Mouse (Mus musculus): ENCODE results near the gene Ippk.

The Ippk gene

GRCm38 (mm10) chr13:49480551-49480950 is 59.5 kb downstream of the Ippk start:
- DNase-seq (ENCODE audit: low read depth), result no peak

- DNase-seq (ENCODE audit: low read depth), result no peak
These were observed 64.3 kb downstream of the Ippk start for GRCm38 (mm10) chr13:49485388-49485787.

GRCm38 (mm10) chr13:49492376-49493368 is 71.6 kb downstream of the Ippk start, which contains the start of gene Tes3-ps:
TSS of gene Tes3-ps (plus strand) at chr13:49493318.
- DNase-seq (ENCODE audit: low read depth), result peak; percentile 94

- no peak for DNase-seq (ENCODE audit: low read depth)
These were observed 83.5 kb downstream of the Ippk start, which contains the start of gene Ecm2 for GRCm38 (mm10) chr13:49504510-49504909. TSS of gene Ecm2 (plus strand) at chr13:49504810.

GRCm38 (mm10) chr13:49505776-49506175 is 84.7 kb downstream of the Ippk start:
- DNase-seq (ENCODE audit: low read depth), result no peak

- DNase-seq (ENCODE audit: low read depth), result no peak
These were observed 86.1 kb downstream of the Ippk start for GRCm38 (mm10) chr13:49507176-49507575.
